Mouse (Mus musculus): ENCODE measurements around the gene Slc35g3.

Slc35g3 gene

GRCm38 (mm10) chr11:69789431-69789830 lies 27.7 kb upstream of the Slc35g3 start:
- in situ Hi-C loops (cut with MboI, MseI), result loop anchor here (25.0 kb wide), 1 partner anchor 1602 kb away; no protein-coding TSS in a partner anchor

- in situ Hi-C loops (cut with MboI, MseI), result loop anchor here (25.0 kb wide), 1 partner anchor 1600 kb away; no protein-coding TSS in a partner anchor
Measured at GRCm38 (mm10) chr11:69787306-69787705, 25.5 kb upstream of the Slc35g3 start.

GRCm38 (mm10) chr11:69784793-69785272 lies 23.1 kb upstream of the Slc35g3 start:
- in situ Hi-C loops (cut with MboI, MseI), result loop anchor here (25.0 kb wide), 1 partner anchor 1598 kb away; no protein-coding TSS in a partner anchor

- in situ Hi-C loops (cut with MboI, MseI), result loop anchor here (25.0 kb wide), 1 partner anchor 1595 kb away; no protein-coding TSS in a partner anchor
Measured at GRCm38 (mm10) chr11:69781828-69782227, 20.1 kb upstream of the Slc35g3 start.

GRCm38 (mm10) chr11:69778985-69779384 lies 17.2 kb upstream of the Slc35g3 start:
- in situ Hi-C loops (cut with MboI, MseI), result loop anchor here (25.0 kb wide), 1 partner anchor 1592 kb away; no protein-coding TSS in a partner anchor

GRCm38 (mm10) chr11:69778258-69778982 lies 16.7 kb upstream of the Slc35g3 start:
- in situ Hi-C loops (cut with MboI, MseI), result loop anchor here (25.0 kb wide), 1 partner anchor 1591 kb away; no protein-coding TSS in a partner anchor

- in situ Hi-C loops (cut with MboI, MseI), result loop anchor here (25.0 kb wide), 1 partner anchor 1590 kb away; no protein-coding TSS in a partner anchor
Measured at GRCm38 (mm10) chr11:69777504-69778257, 15.9 kb upstream of the Slc35g3 start.

GRCm38 (mm10) chr11:69776488-69776887 lies 14.7 kb upstream of the Slc35g3 start:
- in situ Hi-C loops (cut with MboI, MseI), result loop anchor here (25.0 kb wide), 1 partner anchor 1589 kb away; no protein-coding TSS in a partner anchor

GRCm38 (mm10) chr11:69775716-69776115 lies 13.9 kb upstream of the Slc35g3 start:
- in situ Hi-C loops (cut with MboI, MseI), result loop anchor here (25.0 kb wide), 1 partner anchor 1588 kb away; no protein-coding TSS in a partner anchor

GRCm38 (mm10) chr11:69774961-69775360 lies 13.2 kb upstream of the Slc35g3 start:
- in situ Hi-C loops (cut with MboI, MseI), result loop anchor here (25.0 kb wide), 1 partner anchor 1588 kb away; no protein-coding TSS in a partner anchor

- in situ Hi-C loops (cut with MboI, MseI), result loop anchor here (5.0 kb wide), 1 partner anchor 35 kb away; the partner anchor contains the start of gene Fgf11
Measured at GRCm38 (mm10) chr11:69767625-69767909, 5.8 kb upstream of the Slc35g3 start.

GRCm38 (mm10) chr11:69766872-69767624 lies 5.3 kb upstream of the Slc35g3 start:
- in situ Hi-C loops (cut with MboI, MseI), result loop anchor here (5.0 kb wide), 1 partner anchor 35 kb away; the partner anchor contains the start of gene Fgf11

- in situ Hi-C loops (cut with MboI, MseI), result loop anchor here (5.0 kb wide), 1 partner anchor 36 kb away; the partner anchor contains the start of gene Fgf11
Measured at GRCm38 (mm10) chr11:69766126-69766609, 4.4 kb upstream of the Slc35g3 start.

GRCm38 (mm10) chr11:69765221-69766125 lies 3.7 kb upstream of the Slc35g3 start, which contains the start of gene Zbtb4:
Gene Zbtb4, plus strand, starts transcription at chr11:69765912.
- in situ Hi-C loops (cut with MboI, MseI), result loop anchor here (5.0 kb wide), 1 partner anchor 37 kb away; the partner anchor contains the start of gene Fgf11

- in situ Hi-C loops (cut with MboI, MseI), result no loop called here
Measured at GRCm38 (mm10) chr11:69763551-69763950, 1.8 kb upstream of the Slc35g3 start.

GRCm38 (mm10) chr11:69760901-69761200 lies 917 bp downstream of the Slc35g3 start:
- in situ Hi-C loops (cut with MboI, MseI), result no loop called here

- in situ Hi-C loops (cut with MboI, MseI), result no loop called here
Measured at GRCm38 (mm10) chr11:69760160-69760900, 1.4 kb downstream of the Slc35g3 start.

GRCm38 (mm10) chr11:69758971-69759721 lies 2.6 kb downstream of the Slc35g3 start:
- in situ Hi-C loops (cut with MboI, MseI), result no loop called here
